Mouse (Mus musculus) kidney, postnatal 14 days (tissue): ENCODE results near the gene Clic4.
"Not testable (repeated sequence)": the region's sequence is repeated elsewhere in the genome, so short reads cannot be mapped to it uniquely, and the experiment has no call there.

Experiments used
- DNase-seq: peaks from one replicate; pipeline ENCODE4 v3.0.0; 2022; ENCODE audit warnings: mixed read lengths

Clic4 gene

DNA sequence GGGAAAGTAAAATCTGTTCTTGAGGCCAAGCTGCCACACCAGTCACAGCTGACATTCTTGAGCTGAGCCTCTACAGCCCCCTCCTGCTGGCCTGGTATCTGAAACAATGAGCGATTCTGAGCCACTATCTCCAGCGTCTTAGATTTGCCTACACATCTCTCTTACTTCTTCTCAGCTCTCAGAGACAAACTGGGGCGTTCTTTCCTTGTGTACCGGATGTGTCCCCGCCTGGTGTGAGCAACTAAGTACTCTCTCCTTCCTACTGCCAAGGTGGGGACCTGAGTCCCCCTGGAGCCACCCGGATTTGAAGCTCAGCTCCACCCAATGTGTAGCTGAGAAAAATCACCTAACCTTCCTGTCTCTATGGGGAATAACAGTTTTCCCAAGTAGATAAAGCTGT is 19.2 kb upstream of the Clic4 start:
- no peak for DNase-seq

DNA sequence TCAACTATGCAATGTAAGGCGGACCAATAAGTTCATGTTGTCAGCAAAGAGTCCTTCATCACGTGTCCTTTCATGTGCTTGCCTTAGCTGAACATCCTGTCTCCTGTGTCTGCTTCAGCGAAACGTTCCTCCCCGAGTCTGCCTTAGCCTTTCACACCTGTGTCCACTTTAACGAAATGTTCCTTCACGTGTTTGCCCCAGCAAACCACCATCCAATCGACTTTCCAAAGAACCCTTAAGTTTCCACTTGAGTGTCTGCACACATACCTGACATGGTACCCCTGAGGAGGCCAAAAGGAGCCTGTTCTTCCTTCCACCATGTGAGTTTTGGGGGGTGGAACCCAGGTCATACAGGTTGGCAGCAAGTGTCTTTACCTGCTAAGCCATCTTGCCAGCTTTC is 18.6 kb upstream of the Clic4 start:
- no peak for DNase-seq

- no peak for DNase-seq
These were observed 15.4 kb upstream of the Clic4 start for GRCm38 (mm10) chr4:135287975-135288374.

DNA sequence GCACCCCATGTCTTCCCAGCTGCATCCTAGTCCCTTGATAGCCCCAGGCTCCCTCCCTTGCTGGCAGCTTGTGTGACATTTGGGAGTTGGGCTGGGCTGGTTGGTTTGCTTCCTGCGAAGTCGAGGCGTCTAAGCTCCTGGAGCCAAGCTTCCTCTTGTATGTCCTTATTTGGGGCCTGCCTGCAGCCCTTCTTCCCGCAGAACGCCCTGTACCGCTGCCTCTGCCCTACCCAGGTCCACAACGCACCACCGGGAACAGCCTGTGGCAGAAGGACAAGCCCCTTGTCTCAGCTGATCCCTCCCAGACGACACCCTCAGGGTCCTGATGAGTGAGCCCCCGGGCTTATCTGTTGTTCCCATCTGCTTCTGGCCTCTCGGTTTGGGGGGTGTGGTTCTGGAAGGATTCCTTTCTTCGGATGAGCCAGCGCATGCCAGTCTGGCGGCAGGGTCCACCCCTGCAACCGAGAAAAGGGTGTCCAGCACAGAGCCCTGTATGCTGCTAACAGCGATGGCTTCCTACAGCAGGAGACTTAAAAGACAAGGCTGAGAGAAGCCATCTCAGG is 14.3 kb upstream of the Clic4 start:
- peak; percentile 58 for DNase-seq

DNA sequence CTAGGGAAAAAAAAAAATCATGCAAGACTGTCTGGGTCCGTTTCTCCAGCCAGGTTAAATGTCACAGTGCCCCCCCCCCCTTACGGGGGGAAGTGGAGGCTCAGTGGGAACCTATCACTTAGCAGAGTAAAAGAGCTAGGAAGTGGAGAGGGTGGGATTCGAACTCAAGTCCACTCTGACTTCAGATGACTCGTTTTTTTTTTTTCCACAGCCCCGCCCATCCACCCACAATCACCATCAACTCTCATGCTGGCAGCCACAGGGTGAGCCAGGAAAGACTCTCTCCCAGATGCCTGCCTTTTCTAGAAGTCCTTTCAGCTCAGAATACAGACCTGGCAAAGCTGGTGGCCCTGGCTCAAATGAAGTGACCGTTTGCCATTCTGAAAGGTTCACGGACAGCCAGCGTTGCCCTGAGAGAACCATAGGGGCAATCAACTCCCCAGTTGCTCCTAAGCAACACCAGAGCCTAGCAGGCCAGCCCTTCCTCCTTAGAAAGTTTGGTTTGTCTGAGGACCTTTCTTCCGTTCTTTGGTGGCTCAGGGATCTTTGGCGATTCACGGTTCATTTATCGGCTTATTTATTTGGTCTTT is 13.5 kb upstream of the Clic4 start:
- DNase-seq = no peak

- DNase-seq = no peak
These were observed 12.8 kb upstream of the Clic4 start for GRCm38 (mm10) chr4:135285436-135285835.

DNA sequence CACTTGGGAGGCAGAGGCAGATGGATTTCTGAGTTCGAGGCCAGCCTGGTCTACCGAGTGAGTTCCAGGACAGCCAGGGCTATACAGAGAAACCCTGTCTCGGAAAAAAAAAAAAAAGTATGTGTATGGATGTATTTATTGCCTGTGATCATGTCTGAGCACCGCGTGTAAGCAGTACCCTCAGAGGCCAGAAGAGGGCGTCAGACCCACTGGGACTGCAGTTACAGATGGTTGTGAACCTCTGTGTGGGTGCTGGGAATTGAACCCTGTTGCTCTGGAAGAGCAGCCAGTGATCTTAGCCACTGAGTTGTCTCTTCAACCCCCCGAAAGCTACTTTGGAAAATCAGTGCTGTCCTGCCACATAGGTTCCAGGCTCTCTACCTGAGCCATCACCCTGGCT is 11.3 kb upstream of the Clic4 start:
- DNase-seq = no peak

- no peak for DNase-seq
These were observed 10.8 kb upstream of the Clic4 start for GRCm38 (mm10) chr4:135283417-135283816.

DNA sequence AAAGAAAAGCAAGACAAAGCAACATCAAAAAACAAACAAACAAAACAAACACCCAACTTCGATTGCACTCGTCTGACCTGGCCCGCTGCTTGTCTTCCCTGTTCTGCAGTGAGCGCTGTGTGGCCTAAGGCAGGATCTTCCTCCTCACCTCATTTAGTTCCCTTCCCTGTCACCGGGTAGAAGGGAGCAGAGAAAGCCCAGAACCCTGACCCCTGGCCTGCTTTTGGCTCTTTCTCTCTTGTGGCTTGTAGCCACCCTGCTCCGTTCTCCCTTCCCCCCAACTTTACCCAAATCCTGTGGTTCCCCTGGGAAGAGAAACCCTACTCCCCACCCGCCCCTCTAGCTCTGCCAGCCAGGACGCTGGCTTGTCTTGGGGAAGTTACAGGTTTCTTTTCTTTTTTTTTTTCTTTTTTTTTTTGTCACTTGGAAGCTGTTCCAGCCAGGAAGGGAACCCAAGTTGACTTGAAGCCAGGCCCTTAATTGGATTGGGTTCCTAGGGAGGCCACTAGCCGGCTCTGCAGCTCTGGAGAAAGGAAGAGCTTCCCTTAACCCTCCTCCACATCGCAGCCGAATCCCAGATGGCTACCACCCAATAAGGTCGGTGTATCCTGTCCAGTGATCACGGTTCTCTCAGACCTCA is 10.2 kb upstream of the Clic4 start:
- DNase-seq = peak; percentile 74

DNA sequence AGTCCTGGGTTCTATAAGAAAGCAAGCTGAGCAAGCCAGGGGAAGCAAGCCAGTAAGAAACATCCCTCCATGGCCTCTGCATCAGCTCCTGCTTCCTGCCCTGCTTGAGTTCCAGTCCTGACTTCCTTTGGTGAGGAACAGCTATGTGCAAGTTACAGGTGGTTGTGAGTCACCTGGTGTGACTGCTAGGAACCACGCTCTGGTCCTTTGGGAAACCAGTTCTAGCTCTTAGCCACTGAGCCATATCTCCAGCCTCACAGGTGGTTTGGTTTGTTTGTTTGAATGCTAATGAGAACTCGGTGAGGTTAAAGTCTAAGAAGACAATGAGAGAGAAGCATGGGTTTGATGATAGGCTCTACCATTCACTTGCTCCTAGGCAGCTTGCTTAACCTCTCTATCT is 7.4 kb upstream of the Clic4 start:
- DNase-seq = not testable (repeated sequence)

DNA sequence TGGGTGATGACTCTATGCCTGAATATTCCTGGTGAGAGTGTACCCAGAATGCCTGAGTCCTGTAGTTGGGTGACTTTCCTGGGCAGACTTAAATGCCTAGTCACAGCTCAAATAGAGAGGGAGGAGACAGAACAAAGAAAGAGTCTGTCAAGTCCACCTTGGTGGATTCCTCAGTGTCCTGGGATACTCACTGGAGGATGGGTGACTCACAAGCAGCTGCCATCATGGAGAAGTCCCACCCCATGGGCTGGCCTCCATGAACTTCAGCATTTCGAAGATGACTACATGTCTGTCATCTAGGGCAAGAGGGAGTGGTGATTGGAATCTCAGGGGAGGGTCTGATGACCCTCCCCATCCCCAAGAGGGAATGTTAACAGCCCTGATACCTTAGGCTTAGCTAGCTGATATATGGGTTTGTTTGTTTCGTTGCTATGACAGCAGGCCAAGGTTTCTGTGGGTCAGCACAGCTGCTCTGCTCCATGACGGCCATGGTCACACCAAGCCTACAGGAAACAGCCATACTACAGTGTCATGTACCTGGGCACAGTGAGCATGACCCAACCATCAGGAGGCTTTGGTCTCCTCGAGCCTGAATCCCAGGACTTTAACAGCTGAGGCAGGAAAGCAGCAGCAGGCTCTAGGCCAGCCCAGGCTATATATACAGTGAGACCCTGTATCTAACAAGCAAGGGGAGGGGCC is 4.2 kb upstream of the Clic4 start:
- DNase-seq = no peak

- DNase-seq = peak; percentile 67
These were observed 2.1 kb upstream of the Clic4 start for GRCm38 (mm10) chr4:135274761-135275160.

GRCm38 (mm10) chr4:135273307-135273682 is 681 bp upstream of the Clic4 start:
- peak; percentile 71 for DNase-seq

- DNase-seq = peak; percentile 77
These were observed 565 bp downstream of the Clic4 start for GRCm38 (mm10) chr4:135271881-135272616.

DNA sequence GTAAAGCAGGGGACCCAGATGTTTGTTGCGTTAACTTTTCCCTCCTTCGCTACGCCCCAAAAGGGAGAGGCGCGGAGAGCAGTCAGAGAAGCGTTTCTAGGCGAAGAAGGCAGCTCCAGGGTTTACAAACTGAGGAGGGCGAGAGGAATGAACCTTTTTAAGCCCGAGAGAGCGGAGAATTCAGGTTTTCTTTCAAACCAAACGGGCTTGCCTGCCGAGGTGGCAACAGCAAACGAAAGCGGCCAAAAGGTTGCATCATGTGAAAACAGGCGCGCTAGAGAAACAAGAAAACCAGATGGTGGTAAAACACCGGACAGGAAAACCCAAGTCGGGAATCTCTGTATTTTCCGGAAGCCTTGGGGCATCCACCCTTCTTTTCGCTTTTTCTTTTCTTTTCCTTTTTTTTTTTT is 1.2 kb downstream of the Clic4 start:
- no peak for DNase-seq

DNA sequence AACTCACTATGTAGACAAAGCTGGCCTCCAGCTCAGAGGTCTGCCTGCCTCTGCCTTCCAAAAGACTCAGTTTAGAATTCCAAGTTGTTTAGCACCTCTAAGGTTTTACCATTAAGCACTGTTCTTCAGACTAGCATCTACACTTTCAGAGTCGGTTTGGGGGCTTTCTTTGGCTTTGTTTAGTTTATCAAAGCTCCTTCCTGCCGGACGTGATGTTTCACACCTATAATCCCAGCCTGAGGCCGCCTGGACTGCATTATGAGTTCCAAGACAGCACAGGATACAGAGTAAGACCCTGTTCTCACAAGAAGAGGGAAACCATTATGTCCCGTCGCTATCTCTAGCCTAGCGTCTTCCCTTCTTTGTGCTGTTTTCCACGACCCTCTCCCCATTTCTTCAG is 2.1 kb downstream of the Clic4 start:
- no peak for DNase-seq

- DNase-seq = no peak
These were observed 2.8 kb downstream of the Clic4 start for GRCm38 (mm10) chr4:135269656-135270341.

GRCm38 (mm10) chr4:135267521-135267920 is 5.1 kb downstream of the Clic4 start:
- no peak for DNase-seq

GRCm38 (mm10) chr4:135266987-135267386 is 5.6 kb downstream of the Clic4 start:
- peak; percentile 75 for DNase-seq

DNA sequence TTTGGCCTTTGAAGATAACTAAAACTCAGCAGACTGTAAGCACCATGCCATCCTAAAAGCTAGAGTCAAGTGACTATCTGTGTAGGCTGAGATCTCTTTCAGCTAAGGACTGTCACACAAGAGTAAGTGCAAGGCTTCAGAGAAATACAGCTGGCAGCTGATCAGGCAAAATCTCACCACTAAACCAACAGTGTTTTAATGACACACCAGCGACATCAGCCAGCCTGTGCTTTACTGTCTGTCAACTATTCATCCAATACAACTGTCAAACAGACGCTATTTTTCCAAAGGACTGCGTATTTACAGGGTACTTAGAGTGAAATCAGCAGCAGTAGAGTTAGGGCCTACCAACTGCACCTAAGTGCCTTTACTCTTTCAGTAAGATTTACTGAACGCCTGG is 12.2 kb downstream of the Clic4 start:
- DNase-seq = no peak

DNA sequence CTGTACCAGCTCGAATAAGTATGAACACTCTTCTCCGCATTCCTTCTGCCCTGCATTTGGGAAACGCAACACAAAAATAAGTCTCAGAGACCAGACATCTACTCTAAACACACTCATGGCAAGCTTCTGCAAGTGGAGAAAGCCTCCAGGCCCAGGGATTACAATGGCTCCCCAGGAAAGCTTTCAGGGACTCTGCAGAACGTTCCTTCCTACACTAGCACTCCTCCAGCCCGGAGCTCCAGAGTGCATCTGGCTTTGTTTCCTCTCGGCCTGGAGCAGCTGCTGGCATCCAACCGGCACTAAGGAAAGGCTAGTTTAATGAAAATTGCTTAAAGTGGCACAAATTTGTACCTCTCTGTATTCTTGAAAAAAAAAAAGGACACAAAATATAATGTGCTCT is 14.1 kb downstream of the Clic4 start:
- no peak for DNase-seq

DNA sequence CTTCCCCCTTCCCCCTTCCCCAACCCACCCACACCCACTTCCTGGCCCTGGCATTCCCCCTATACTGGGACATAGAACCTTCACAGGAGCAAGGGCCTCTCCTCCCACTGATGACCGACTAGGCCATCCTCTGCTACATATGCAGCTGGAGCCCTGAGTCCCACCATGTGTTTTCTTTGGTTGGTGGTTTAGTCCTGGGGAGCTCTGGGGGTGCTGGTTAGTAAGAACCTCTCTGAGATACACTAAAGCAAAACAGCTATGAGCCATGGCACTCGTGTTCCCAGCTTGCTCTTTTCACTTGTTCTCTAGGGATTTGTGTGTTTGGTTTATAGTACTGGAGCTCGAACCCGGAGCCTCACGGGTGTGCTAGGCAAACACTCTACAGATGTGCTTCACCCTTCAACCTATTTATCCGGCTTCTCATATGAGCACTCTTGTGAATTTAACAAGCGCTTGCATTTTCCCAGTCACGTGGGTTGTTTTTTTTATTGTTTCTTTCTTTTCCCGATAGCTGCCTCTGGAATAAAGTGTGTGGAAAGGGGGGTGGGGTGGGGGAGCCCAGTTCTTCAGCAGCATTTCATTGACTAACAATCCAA is 14.6 kb downstream of the Clic4 start:
- no peak for DNase-seq
